Comparison of ENCODE assay signal across 32 mouse cellular contexts in the genomic region with DNA sequence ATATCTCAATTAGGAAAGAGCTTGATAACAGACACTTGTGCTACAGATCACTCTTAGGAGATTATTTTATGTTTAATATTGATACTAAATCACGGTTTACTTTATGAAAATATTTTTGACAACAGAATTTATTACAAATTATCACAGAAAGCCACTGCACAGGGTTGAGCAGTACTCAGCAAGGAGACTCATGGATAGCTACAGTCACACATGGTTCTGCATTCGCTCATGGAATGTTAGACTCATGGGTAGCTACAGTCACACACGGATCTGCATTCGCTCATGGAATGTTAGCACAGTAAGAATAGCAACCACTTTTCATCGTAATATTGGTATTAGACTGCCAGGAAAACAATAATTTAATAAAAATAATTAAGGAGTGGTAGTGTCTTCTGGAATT.
"Had no signal": no experiment of that assay in that cellular context is flagged by ENCODE, and none has a peak within 500 bp of the region (broad histone marks: within the 10 kb centered on the region; RNA-seq: fewer than 3 reads in every experiment).

No protein-coding gene starts in this region.

- ATAC-seq: hindbrain, postnatal 0 days; inflammation-experienced regulatory T-cells, adult 6 months; intestine, embryonic 15.5 days; intestine, embryonic 16.5 days; intestine, postnatal 0 days had no signal

- H3K27ac ChIP-seq: heart, embryonic 10.5 days; heart, embryonic 13.5 days; heart, embryonic 15.5 days; hindbrain, embryonic 10.5 days; hindbrain, embryonic 14.5 days; hindbrain, embryonic 15.5 days; hindbrain, postnatal 0 days; intestine, embryonic 15.5 days; kidney, embryonic 15.5 days; kidney, postnatal 0 days; layer of hippocampus, adult 2 months had no signal

- H3K4me1 ChIP-seq: heart, embryonic 10.5 days; heart, embryonic 12.5 days; heart, embryonic 13.5 days; heart, embryonic 15.5 days; hindbrain, embryonic 10.5 days; intestine, embryonic 15.5 days; kidney, embryonic 15.5 days had no signal

- H3K4me2 ChIP-seq: heart, embryonic 11.5 days; heart, embryonic 12.5 days; heart, embryonic 13.5 days; heart, embryonic 15.5 days; hindbrain, embryonic 14.5 days; hindbrain, embryonic 15.5 days; intestine, embryonic 15.5 days; kidney, embryonic 15.5 days had no signal

- H3K27me3 ChIP-seq: heart, embryonic 12.5 days; heart, embryonic 13.5 days; heart, embryonic 15.5 days; hindbrain, embryonic 15.5 days; intestine, embryonic 15.5 days; kidney, embryonic 15.5 days had no signal

- DNase-seq: heart, postnatal 10 days; heart, postnatal 14 days; heart, postnatal 36 days; heart, postnatal 4 days; kidney, adult 11 months; kidney, adult 18-20 months; kidney, adult 2 months; kidney, adult 8-10 months; kidney, adult 9 months; kidney, postnatal 10 days; kidney, postnatal 14 days; kidney, postnatal 25 days; kidney, postnatal 36 days; kidney, postnatal 4 days; layer of hippocampus, adult 9-11 months; layer of hippocampus, postnatal 36 days had no signal

- H3K4me3 ChIP-seq: heart, embryonic 10.5 days; heart, embryonic 12.5 days; heart, embryonic 13.5 days; heart, embryonic 15.5 days; hindbrain, embryonic 10.5 days; hindbrain, embryonic 15.5 days; intestine, embryonic 15.5 days; kidney, embryonic 15.5 days; layer of hippocampus, adult 2 months had no signal

- H3K9ac ChIP-seq: heart, embryonic 12.5 days; heart, embryonic 13.5 days; heart, embryonic 15.5 days; hindbrain, embryonic 14.5 days; hindbrain, embryonic 15.5 days; intestine, embryonic 15.5 days; kidney, embryonic 15.5 days had no signal

- H3K36me3 ChIP-seq: heart, embryonic 10.5 days; heart, embryonic 12.5 days; heart, embryonic 13.5 days; heart, embryonic 15.5 days; hindbrain, embryonic 10.5 days; hindbrain, embryonic 15.5 days; intestine, embryonic 15.5 days; kidney, embryonic 15.5 days had no signal

- H3K9me3 ChIP-seq: heart, embryonic 10.5 days; heart, embryonic 12.5 days; heart, embryonic 13.5 days; heart, embryonic 15.5 days; hindbrain, embryonic 10.5 days; hindbrain, embryonic 15.5 days; intestine, embryonic 15.5 days; kidney, embryonic 15.5 days had no signal
